Mouse (Mus musculus): ENCODE measurements around the gene Psmd9. TPM values are rescaled to one million over a fixed set of nuclear protein-coding genes. Genes with fewer than 3 reads are reported as not detected.

The Psmd9 gene
- total and polyA plus RNA-seq, 2 experiments from 2014 or later = 37.4 to 79.4 TPM

- Histone ChIP-seq H3K4me1 (ENCODE audit: insufficient read depth) (peaks cover 21% of the 10 kb centered on the region; the same call in 1 of the 2 replicates), H3K9me3 (ENCODE audit: low read length) (no peaks in the 10 kb centered on the region), H3K4me2 (ENCODE audit: low read depth) (peak overlapping the region; percentile 97), H3K27me3 (ENCODE audit: insufficient read depth, low read length) (no peaks in the 10 kb centered on the region), H3K9ac (peak overlapping the region; percentile 100), H3K27ac (ENCODE audit: low read depth, low read length) (no peak overlapping the region), H3K4me3 (ENCODE audit: low read depth, low read length) (peak overlapping the region; percentile 85), H3K36me3 (ENCODE audit: insufficient read depth) (peaks cover 27% of the 10 kb centered on the region)
- DNase-seq = no peak
- ATAC-seq = no peak
- WGBS = 40% methylated on average over 20 of the region's 20 CpGs
- TF ChIP-seq CTCF (IDR thresholded peaks at IDR 0.05; ENCODE audit: low read depth) = no peak
Observed at GRCm38 (mm10) chr5:123144746-123145590, 24.2 kb upstream of the Psmd9 start.

DNA sequence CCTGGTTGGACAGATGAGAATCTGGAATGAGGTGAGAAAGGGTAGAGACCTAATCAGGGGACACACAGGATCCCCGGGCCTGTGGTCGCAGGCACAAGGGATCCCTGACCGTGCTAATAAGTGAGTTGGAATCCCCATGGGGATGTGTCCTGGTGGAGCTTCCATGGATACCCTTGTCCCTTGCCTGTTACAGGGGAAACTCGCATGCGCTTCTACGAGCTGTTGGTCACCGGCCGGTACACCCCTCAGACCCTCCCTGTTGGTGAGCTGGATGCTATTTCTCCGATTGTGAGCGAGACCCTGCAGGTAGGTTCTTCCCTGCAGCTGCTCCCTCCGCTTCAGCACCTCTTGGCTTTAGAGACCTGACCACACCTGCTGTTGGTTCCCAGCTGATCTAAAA is 22.9 kb upstream of the Psmd9 start:
- WGBS = 88% methylated on average over 11 of the region's 11 CpGs
- DNase-seq (no peak), ATAC-seq (no peak)
- TF ChIP-seq CTCF (IDR thresholded peaks at IDR 0.05; ENCODE audit: low read depth) = no peak
- no peaks in the 10 kb centered on the region for H3K27me3 ChIP-seq (ENCODE audit: insufficient read depth, low read length)
- H3K9me3 ChIP-seq (ENCODE audit: low read length) = no peaks in the 10 kb centered on the region
- H3K27ac ChIP-seq (ENCODE audit: low read depth, low read length) = no peak overlapping the region
- H3K4me1 ChIP-seq (ENCODE audit: insufficient read depth) = peaks cover 33% of the 10 kb centered on the region
- no peak overlapping the region for H3K4me3 ChIP-seq (ENCODE audit: low read depth, low read length)
- H3K9ac ChIP-seq = no peak overlapping the region
- peaks cover 27% of the 10 kb centered on the region for H3K36me3 ChIP-seq (ENCODE audit: insufficient read depth)
- no peak overlapping the region for H3K4me2 ChIP-seq (ENCODE audit: low read depth)

GRCm38 (mm10) chr5:123147569-123147968 is 21.6 kb upstream of the Psmd9 start:
- Histone ChIP-seq H3K9ac (no peak overlapping the region), H3K36me3 (ENCODE audit: insufficient read depth) (peaks cover 32% of the 10 kb centered on the region), H3K4me1 (ENCODE audit: insufficient read depth) (peaks cover 33% of the 10 kb centered on the region), H3K4me3 (ENCODE audit: low read depth, low read length) (no peak overlapping the region), H3K27ac (ENCODE audit: low read depth, low read length) (no peak overlapping the region), H3K4me2 (ENCODE audit: low read depth) (no peak overlapping the region), H3K27me3 (ENCODE audit: insufficient read depth, low read length) (no peaks in the 10 kb centered on the region), H3K9me3 (ENCODE audit: low read length) (no peaks in the 10 kb centered on the region)
- TF ChIP-seq CTCF (IDR thresholded peaks at IDR 0.05; ENCODE audit: low read depth) = no peak
- WGBS = 85% methylated on average over 17 of the region's 17 CpGs
- no peak for DNase-seq
- ATAC-seq = no peak

DNA sequence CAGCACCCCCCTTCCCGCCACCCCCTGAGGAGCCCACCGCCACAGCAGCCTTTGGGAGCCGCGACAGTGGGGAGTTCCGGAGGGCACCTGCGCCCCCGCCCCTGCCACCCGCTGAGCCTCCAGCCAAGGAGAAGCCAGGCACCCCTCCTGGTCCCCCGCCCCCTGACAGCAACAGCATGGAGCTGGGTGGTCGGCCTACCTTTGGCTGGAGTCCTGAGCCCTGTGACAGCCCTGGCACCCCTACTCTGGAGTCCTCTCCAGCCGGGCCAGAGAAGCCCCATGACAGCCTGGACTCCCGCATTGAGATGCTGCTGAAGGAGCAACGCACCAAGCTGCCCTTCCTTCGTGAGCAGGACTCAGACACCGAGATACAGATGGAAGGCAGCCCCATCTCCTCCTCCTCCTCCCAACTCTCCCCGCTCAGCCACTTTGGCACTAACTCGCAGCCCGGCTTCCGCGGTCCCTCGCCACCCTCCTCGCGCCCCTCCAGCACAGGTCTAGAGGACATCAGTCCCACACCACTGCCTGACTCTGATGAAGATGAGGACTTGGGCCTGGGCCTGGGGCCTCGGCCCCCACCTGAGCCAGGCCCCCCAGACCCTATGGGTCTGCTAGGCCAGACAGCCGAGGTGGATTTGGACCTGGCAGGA is 21.0 kb upstream of the Psmd9 start:
- no peak for TF ChIP-seq CTCF (IDR thresholded peaks at IDR 0.05; ENCODE audit: low read depth)
- no peaks in the 10 kb centered on the region for H3K9me3 ChIP-seq (ENCODE audit: low read length)
- 72% methylated on average over 25 of the region's 25 CpGs for WGBS
- no peak overlapping the region for H3K4me3 ChIP-seq (ENCODE audit: low read depth, low read length)
- H3K4me1 ChIP-seq (ENCODE audit: insufficient read depth) = peaks cover 33% of the 10 kb centered on the region
- H3K9ac ChIP-seq = 0 out of 2 replicates have a peak overlapping the region, but pooled peaks have one; percentile 18
- no peak overlapping the region for H3K27ac ChIP-seq (ENCODE audit: low read depth, low read length)
- H3K36me3 ChIP-seq (ENCODE audit: insufficient read depth) = peaks cover 38% of the 10 kb centered on the region
- no peak overlapping the region; the same call in 1 of the 2 replicates for H3K4me2 ChIP-seq (ENCODE audit: low read depth)
- ATAC-seq (no peak), DNase-seq (no peak)
- H3K27me3 ChIP-seq (ENCODE audit: insufficient read depth, low read length) = no peaks in the 10 kb centered on the region

DNA sequence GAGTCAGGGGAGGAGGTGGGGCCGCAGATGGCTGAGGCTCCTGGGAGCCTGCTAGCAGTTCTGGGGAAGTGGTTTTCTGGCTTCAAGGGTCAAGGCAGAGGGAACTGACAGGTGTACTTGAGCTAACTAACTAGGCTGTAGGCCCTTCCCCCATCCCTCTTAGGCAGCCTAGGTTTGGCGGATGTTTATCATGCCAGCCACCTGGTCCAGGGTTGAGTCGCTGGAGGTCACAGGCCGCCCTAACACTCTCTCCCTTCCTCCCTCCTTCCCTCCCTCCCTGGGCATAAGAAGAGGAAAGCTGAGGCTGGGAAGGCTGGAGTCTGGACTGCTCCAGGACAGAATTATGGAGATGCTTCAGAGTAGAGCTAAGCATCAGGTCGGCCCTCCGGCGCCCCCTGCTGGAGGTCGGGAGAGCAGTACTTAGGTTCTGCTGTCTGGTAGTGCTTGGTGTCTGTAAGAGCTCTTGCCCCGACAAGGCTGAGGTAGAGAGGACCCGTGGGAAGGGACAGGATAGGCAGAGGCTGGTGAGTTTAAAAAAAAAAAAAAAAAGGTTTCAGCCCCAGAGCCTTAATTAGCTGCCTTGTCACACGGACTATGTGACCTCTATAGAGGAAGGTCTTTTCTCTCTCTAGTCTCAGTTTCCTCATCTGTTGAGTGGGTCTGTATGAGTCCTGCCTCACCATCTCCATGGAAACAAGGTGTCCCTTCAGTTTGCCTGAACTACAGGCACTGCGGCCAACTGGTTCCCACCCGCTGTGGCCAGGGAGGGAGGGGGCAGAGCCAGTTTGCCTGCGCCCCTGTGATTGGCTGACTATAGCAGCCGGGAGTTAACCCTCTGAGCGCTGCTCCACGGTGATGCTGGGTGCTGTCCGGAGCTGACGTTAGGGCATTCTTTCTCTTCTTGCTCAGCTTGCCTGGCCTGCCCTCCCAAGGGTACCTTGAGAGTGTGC is 19.5 kb upstream of the Psmd9 start:
- Histone ChIP-seq H3K4me2 (ENCODE audit: low read depth) (peak overlapping the region; percentile 69), H3K27me3 (ENCODE audit: insufficient read depth, low read length) (no peaks in the 10 kb centered on the region), H3K9me3 (ENCODE audit: low read length) (no peaks in the 10 kb centered on the region), H3K4me1 (ENCODE audit: insufficient read depth) (peaks cover 26% of the 10 kb centered on the region), H3K4me3 (ENCODE audit: low read depth, low read length) (peak overlapping the region; percentile 40), H3K36me3 (ENCODE audit: insufficient read depth) (peaks cover 50% of the 10 kb centered on the region), H3K9ac (peak overlapping the region; percentile 39), H3K27ac (ENCODE audit: low read depth, low read length) (no peak overlapping the region)
- ATAC-seq (peak; percentile 94), DNase-seq (peak; percentile 90)
- peak; percentile 95 for TF ChIP-seq CTCF (IDR thresholded peaks at IDR 0.05; ENCODE audit: low read depth)
- 10% methylated on average over 19 of the region's 19 CpGs for WGBS

GRCm38 (mm10) chr5:123150641-123151040 is 18.6 kb upstream of the Psmd9 start:
- H3K27ac ChIP-seq (ENCODE audit: low read depth, low read length) = no peak overlapping the region
- peak overlapping the region; percentile 39; the same call in 1 of the 2 replicates for H3K9ac ChIP-seq
- peak overlapping the region; percentile 69 for H3K4me2 ChIP-seq (ENCODE audit: low read depth)
- 38% methylated on average over 7 of the region's 7 CpGs for WGBS
- peak overlapping the region; percentile 40 for H3K4me3 ChIP-seq (ENCODE audit: low read depth, low read length)
- peaks cover 50% of the 10 kb centered on the region for H3K36me3 ChIP-seq (ENCODE audit: insufficient read depth)
- H3K4me1 ChIP-seq (ENCODE audit: insufficient read depth) = peaks cover 19% of the 10 kb centered on the region
- no peak for TF ChIP-seq CTCF (IDR thresholded peaks at IDR 0.05; ENCODE audit: low read depth)
- H3K9me3 ChIP-seq (ENCODE audit: low read length) = no peaks in the 10 kb centered on the region
- no peak for ATAC-seq
- no peak for DNase-seq
- no peaks in the 10 kb centered on the region for H3K27me3 ChIP-seq (ENCODE audit: insufficient read depth, low read length)
